Mouse (Mus musculus): Measurements from ENCODE around the gene Lcat.

DNA sequence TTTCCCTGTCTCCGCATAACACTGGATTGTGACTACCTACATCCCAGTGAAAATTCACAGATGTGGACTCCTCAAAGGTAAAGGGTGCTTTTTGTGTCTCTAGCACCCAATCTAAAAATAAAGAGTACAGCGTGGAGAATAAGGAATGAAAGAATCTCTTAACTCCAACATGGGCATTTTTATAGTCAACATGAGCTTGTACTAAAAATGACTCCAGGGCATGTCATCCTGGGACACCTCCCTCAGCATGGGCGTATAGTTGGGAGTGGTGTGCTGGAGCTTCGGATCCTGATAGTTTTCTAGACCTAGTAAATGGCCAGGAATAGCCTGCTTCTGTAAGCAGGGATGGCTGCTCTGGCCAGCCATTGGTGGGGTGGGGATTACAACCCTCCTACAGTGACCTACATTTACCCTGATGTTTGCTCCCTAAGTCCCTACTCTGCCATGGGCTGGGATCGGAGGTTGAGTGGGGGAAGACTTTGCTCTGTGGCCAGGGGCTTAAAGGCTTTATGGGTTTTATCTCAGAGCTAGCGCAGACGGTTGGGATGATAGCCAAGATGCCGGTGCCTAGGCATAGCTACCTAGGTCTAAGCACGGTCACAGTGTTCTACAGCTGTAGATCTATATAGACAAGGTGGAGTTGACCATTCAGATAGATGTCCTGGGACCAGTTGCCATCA lies 45.2 kb downstream of the Lcat start:
- TF ChIP-seq POLR2A (IDR thresholded peaks at IDR 0.05; ENCODE audit: low read depth, low read length) (no peak), CTCF (IDR thresholded peaks at IDR 0.05; ENCODE audit: extremely low read depth, insufficient read length, insufficient replicate concordance, low read depth, low read length) (no peak)
